Mouse (Mus musculus) cerebellum, postnatal 36 days (tissue): ENCODE results near the gene Slc22a23.

ENCODE experiments used
- DNase-seq, 2 experiments: peaks; one replicate each; pipeline ENCODE4 v3.0.0; 2021 to 2022; ENCODE audit warnings: mixed read lengths in 2 of 2

Slc22a23 gene

GRCm38 (mm10) chr13:34266942-34267660 lies 77.9 kb downstream of the Slc22a23 start:
- no peak for DNase-seq

DNA sequence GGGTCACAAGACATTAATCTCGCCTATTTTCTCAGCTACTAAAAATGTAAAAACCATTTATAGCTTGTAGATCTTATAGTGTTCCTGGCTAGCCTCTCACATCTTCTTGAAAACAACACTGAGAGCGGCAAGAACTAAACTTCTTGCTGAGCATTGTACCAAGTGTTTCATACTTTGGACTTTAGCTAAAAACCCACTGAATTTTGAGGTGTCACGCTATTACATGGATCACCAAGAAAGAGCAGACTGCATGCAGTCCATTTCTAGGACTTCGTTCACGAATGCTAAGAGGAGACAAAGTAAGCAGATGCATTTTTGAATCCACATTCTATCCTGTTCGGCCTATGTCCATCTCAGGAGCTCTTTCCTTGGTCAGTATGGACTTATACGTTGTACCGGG lies 78.9 kb downstream of the Slc22a23 start:
- no peak for DNase-seq

DNA sequence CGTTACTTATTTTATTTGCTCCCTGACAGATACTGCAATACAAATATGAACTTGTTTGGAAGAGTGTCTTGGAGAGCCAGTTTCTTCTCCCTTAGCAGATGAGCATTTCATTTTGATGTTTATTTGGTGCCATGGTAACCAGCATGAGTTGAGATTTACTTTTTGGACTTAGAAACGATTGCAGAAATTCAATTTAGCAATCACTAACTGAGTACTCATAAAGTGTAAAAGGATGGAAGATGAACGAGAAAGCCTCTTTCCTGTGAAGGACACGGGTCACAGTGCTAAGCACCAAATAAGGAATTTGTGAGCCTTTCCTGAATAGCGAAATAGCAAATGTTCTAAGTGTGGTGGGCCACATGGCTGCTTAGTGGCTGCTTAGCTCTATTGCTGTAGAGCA lies 79.4 kb downstream of the Slc22a23 start:
- no peak for DNase-seq

DNA sequence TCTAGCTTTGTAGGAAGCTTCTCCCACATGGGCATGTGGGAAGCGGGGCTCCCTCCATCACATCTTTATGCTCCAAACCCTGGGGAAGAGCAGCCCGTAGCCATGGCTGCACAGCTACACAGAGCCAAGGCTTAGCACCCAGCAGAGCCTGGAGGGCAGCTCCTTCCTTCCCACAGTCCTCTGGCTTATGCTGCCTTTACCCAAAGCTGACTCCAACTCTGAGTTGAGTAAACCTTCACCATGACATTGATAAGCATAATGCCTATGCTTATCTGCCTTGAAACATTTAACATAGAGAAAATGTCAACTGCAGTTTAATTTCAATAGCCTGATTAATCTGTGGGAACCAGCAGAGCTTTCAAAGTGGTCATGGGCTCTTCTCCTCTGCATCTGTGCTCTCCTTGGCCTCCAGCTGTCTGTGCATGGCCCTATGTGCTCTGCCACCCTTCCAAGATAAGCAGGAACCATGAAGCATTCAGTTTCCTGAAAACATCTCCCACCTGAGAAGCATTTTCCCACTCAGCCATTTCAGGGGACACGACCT lies 79.9 kb downstream of the Slc22a23 start:
- DNase-seq: no peak

DNA sequence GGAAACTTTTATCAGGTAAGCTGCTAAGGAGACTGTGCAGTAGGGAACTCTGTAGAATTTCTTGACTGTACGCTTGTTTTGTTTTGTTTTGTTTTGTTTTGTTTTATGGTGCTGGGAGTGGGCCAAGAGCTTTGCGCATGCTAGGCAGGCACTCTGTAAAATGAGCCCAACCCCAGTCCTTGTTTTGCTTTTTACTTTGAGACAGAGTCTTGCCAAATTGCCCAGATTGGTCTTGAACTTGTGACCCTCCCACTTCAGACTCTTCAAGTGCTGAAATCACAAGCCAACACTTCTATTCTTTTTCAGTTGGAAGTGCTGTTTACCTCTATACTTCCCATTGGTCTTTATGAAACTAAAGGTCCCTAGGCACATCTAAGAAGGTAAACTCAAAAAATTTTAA lies 80.5 kb downstream of the Slc22a23 start:
- no peak for DNase-seq

- no peak for DNase-seq
These were observed 86.2 kb downstream of the Slc22a23 start for GRCm38 (mm10) chr13:34258765-34259164.

DNA sequence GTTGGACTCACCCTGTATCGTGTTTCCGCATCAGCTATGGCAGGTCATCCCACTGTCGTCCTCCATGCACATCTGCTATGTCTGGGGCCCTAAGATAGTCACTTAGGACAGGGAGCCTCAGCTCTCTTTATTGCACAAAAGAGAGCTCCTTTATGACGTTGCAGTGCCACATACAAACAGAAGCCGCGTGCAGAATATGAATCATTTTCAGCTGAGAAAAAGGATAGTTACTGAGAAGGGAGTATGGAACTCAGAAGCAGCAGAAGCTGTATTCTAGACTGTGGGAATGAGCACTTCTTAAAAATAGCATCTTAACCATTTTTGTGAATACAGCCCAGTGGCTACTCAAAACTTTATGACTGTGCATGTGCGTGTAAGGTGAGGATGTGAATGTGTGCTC lies 87.8 kb downstream of the Slc22a23 start:
- DNase-seq: no peak

GRCm38 (mm10) chr13:34256676-34257075 lies 88.3 kb downstream of the Slc22a23 start:
- DNase-seq: no peak

- peak; percentile 23 to 36 for DNase-seq
These were observed 89.7 kb downstream of the Slc22a23 start for GRCm38 (mm10) chr13:34255297-34255696.

DNA sequence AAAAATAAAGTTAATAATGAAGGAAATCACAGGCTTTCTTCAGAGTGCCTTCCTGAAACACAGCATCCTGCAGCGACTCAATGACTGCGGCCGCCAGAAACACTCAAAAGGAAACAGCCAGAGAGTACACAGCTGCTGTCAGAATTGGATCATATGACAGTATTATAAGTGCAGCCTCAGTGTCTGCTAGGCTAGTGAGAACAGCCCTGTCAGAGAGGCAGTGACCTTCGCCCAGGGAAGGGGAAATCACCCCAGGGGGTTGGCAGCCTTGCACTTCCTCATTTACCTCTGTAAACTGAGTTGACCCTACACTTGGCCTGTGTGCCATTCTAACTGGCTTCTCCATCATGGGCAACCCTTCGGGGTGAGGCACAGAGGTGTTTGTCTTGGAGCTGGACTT lies 90.3 kb downstream of the Slc22a23 start:
- DNase-seq: no peak

GRCm38 (mm10) chr13:34253736-34254135 lies 91.2 kb downstream of the Slc22a23 start:
- no peak for DNase-seq

DNA sequence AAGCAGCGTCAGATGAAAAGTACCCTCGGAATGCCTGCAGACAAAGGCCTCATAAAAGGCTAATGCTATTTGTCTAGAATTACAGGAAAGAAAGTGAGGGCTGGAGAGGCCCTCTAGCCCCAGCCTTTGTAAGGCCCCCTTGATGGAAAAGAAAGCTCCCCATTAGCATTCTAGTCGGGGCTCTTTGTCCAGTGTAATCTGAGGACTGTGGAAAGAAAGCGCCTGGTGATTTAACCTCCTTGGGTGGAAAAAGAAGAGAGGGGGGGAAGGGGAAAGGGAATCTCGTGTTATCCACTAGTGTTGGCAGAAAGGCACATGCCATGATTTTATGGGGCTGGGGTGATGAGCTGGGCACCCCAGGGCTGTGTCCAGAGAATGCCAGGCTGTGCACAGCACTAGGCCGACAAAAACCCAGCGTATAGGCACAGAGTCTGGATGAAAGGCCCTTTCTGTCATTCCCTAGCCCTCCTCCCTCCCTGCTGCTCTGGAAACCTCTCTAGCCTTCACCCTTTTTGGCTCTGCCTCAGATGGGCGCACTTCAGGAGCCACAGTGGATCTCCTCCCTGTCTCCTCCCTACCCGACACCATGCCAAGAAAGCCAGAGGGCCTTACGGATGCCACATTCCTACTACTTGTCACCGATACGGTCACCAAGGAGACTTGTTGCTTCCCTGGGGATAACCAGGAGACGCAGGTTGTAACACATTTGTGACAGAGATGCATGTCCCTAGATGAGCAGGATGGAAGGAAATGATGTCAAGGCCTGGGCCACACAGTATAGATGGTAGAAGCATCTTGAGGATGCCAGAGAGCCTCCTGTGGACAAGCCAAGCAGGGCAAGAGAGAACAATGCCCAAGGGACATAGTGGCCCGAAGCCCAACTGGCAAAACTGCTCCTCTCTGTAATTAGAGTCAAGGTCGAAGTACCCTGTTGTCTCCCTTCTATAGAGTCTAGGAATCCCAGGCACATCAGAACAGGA lies 95.8 kb downstream of the Slc22a23 start:
- DNase-seq: no peak

GRCm38 (mm10) chr13:34248107-34248506 lies 96.9 kb downstream of the Slc22a23 start:
- no peak for DNase-seq

DNA sequence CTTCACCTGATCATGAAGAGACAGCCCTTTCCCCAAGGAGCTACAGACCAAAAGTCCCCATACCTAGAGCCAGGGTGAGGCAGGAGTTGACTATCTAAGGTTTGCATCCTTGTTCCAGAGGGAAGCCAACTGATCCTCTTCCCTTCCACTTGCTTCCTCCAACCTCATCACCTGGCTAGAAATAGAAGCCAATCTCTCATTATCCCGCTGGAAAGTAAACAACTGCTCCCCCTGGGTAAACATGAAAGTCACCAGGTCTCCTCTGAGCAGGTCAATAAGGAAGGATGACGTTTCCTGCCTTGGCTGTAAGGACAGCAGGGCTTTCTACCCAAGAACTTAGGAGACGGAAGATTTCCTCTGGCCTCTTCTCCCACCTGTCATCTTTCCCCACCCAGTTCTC lies 98.2 kb downstream of the Slc22a23 start:
- DNase-seq: no peak

DNA sequence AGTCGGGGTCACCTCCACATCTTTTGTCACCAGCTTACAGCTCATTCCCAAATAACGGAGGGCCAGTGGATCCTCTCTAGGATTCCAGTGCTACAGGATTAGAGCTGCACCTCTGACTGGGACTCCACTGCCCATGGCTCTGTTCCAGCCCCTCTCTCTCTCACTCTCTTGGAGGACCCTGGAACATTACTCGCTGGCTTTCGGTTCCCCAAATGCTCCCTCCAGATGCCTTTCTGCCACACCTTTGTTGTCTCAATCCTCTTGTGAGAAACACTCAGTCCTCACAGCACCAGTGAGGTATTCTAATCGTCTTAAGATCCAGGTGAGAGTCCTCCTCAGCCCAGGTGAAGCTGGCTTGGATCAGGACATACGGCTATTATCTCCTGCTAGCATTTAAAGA lies 99.8 kb downstream of the Slc22a23 start:
- no peak for DNase-seq

GRCm38 (mm10) chr13:34244186-34244585 lies 100.8 kb downstream of the Slc22a23 start:
- no peak for DNase-seq

DNA sequence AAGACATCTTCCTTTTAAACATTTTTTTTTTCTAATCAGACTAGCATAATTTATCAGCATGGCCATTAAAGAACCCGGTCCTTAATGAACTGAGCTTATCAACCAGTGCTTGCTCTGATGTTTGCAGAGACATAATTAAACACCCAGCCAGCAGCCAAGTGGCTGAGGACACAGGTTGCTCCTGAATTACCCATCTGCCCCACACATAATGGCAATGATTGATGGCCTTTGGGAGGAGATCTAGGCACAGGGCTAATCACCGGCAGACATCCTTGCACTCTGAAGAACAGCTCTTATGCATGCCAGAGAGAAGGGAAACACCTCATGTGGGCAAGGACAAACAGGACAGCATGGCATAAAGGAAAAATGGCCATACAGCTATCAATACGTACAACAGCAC lies 102.8 kb downstream of the Slc22a23 start:
- DNase-seq: no peak

DNA sequence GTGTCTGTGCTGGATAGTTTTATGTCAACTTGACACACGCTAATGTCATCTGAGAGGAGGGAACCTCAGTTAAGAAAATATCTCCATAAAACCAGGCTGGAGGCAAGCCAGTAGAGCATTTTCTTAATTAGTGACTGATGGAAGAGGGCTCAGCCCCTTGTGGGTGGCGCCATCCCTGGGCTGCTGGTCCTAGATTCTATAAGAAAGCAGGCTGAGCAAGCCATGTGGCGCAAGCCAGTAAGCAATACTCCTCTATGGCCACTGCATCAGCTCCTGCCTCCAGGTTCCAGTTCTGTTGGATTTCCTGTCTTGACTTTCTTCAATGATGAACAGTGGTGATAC lies 104.9 kb downstream of the Slc22a23 start:
- no peak for DNase-seq

DNA sequence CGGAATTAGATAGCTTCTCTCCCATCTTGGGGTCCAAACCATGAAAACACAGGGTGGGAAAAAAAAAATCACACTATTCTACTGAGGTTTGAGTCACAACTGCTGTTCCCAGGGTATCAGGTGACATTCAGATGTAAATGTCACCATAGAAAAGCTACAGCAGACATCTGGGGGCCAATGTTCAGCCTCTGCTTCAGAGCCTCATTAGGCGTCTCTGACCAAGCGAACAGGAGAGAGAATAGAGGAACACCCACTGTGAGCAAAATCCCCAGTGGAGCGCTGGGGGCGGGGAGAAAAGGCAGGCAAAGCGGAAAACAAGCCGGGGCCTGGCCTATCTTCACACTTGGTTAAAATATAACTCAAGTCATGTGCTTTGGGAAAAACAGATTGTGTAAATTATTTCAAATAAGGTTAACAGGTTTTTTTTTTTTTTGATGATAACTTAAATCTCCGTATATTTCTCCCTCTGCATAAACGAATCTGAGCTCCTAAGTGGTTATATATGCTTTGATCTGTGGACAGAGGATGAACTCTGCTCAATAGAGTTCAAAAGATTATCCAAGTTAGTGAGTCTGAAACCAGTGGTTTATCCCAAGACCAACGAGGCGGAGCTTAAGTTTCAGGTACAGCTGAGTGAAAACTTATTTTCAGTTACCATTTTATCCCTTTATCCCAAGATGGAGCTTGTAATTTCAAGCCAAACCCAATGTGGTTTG lies 105.5 kb downstream of the Slc22a23 start:
- no peak for DNase-seq

GRCm38 (mm10) chr13:34238646-34239290 lies 106.2 kb downstream of the Slc22a23 start:
- no peak for DNase-seq

DNA sequence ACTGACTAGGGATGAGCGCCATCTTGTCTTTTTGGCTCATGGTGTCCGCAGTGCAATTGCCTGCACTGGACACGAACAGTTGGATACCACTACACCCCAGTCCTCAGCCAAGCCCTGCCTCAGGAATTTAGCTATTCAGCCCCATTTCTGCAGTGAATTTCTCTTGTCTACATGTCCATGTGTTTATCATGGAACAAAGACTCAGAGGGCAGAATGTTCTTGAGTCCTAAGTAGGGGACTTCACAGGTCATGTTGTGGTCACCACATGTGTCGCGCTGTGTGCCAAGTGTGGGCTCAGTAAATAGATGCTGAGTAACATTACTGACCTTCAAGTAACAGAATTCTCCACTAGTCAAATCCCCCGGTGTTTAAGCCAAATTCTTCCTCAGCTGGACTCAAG lies 109.9 kb downstream of the Slc22a23 start:
- DNase-seq: no peak

DNA sequence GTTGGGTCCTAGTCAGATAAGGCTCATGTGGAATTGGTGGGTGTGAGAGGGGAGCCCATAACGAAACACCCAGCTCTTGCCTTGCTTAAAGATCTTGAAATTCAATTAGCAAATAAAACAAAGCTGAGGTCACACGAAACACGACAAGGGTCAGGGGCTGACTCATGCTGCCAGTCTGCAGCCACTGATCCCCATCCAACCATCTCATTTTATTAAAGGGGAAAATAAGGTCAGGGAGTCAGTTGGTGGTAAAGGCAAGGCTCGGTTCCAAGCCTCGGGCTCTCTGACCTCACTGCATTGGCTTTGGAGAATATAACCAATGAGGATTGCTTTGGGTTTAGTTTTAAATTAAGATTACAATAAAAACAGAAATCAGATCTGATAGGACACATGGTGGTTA lies 110.5 kb downstream of the Slc22a23 start:
- DNase-seq: no peak

DNA sequence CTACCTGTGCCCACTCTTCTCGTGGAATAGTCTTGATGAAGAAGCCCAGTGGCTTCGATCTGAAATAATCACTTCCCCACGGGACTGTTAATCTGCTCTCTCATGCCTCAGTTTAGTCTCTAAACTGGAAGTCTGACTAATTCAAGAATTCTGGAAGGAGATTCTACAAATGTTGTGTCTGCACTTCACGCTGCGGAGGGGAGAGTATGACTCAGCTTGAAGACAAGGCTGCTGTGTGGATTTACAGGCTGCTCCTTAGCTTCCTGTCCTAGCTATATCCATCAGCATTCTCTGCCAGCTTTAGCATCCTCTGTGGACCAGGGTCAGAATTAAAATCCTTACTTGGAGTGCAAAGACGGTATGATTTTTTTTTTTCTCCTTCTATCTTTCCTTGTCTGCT lies 112.0 kb downstream of the Slc22a23 start:
- no peak for DNase-seq
